Mouse (Mus musculus) G1E (cell line): ENCODE measurements around the gene Setdb1.

Experiments
- CTCF ChIP-seq: IDR thresholded peaks from 2 replicates; pipeline ENCODE4 v1.5.1; 2012; ENCODE audit warnings: low read depth, low read length, inconsistent platforms, mixed read lengths
- GATA1 ChIP-seq: IDR thresholded peaks from 2 replicates; pipeline ENCODE4 v1.6.1; 2012; ENCODE audit warnings: borderline replicate concordance, low read length, inconsistent platforms, mixed read lengths
- GATA2 ChIP-seq: IDR thresholded peaks from 2 replicates; pipeline ENCODE4 v1.6.1; 2012; ENCODE audit warnings: low read depth, low read length, inconsistent platforms, borderline replicate concordance
- POLR2AphosphoS5 ChIP-seq: IDR thresholded peaks from 2 replicates; pipeline ENCODE4 v1.6.1; 2012; ENCODE audit warnings: low read depth, low read length, inconsistent platforms; ENCODE audit not compliant: insufficient replicate concordance
- TAL1 ChIP-seq: conservative IDR thresholded peaks from 2 replicates; pipeline ENCODE4 v1.6.1; 2012; ENCODE audit warnings: low read depth, low read length, inconsistent platforms, mixed read lengths

GRCm38 (mm10) chr3:95286510-95286909 lies 70.5 kb downstream of the Setdb1 start:
- TF ChIP-seq POLR2AphosphoS5 (no peak), CTCF (no peak), TAL1 (no peak), GATA1 (no peak), GATA2 (no peak)
